Mouse (Mus musculus): ENCODE results near the gene Pnma5. TPM values are rescaled to one million over a fixed set of nuclear protein-coding genes. Genes with fewer than 3 reads are reported as not detected.

Gene Pnma5
- polyA plus RNA-seq, 1 experiment from 2014 or later, result 0.26 TPM

DNA sequence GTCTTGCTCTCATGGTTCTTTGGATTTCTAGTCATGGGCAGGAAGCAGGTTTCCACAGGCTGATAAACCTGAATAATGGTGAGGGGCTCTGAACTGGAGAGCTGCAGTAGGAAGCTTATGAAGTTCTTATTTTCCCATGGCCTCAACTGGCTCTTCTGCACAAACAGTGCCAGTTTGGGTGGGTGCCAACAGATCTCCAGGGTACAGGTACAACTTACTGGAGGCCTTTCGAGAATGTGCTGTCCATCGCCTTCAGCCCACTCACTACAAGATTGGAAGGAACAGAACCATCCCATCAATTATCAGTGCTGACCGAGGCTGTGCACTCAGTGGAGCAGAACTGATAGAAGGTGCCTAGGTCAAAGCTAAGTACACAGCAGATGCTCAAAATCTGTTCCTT lies 48.5 kb downstream of the Pnma5 start:
- Histone ChIP-seq H3K4me1 (ENCODE audit: control insufficient read depth, insufficient read depth, low read length) (no peaks in the 10 kb centered on the region; the same call in 1 of the 2 replicates), H3K4me2 (ENCODE audit: low read depth, low read length) (no peak overlapping the region; the same call in 1 of the 2 replicates), H3K36me3 (ENCODE audit: control insufficient read depth, insufficient read depth, low read length) (no peaks in the 10 kb centered on the region), H3K27ac (replicated peaks; ENCODE audit: low read depth, low read length) (no peak overlapping the region), H3K9me3 (ENCODE audit: control insufficient read depth, low read length) (no peaks in the 10 kb centered on the region), H3K9ac (ENCODE audit: low read depth, low read length) (no peak overlapping the region), H3K27me3 (replicated peaks; ENCODE audit: control insufficient read depth, insufficient read depth, low read length) (no peaks in the 10 kb centered on the region), H3K4me3 (ENCODE audit: low read depth, low read length) (no peak overlapping the region)
- 86% methylated on average over 3 of the region's 3 CpGs for WGBS
- ATAC-seq (ENCODE audit: low read depth), result no peak
- no peak for DNase-seq (ENCODE audit: low spot score)

DNA sequence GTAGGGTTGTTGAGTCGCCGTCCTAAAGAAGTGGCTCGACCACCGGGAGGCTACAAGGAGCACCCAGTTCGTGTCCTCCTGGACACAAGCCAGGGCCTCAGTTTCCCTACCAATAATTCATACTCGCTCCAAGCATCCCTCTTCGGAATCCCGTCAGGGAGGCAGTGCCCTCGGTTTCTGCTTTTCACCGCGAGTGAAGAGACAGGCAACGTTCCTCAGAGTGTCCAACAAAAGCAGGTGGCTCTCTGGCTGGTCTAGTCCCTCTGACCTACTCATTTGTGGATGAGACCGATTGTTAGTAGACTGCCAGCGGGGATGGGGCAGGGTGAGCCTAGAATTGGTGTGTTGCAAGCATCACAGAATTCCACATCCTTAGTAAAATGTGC lies 49.4 kb downstream of the Pnma5 start:
- Histone ChIP-seq H3K27me3 (replicated peaks; ENCODE audit: control insufficient read depth, insufficient read depth, low read length) (no peaks in the 10 kb centered on the region), H3K27ac (replicated peaks; ENCODE audit: low read depth, low read length) (peak overlapping the region; percentile 33; the same call in 1 of the 2 replicates), H3K36me3 (ENCODE audit: control insufficient read depth, insufficient read depth, low read length) (no peaks in the 10 kb centered on the region), H3K4me1 (ENCODE audit: control insufficient read depth, insufficient read depth, low read length) (no peaks in the 10 kb centered on the region; the same call in 1 of the 2 replicates), H3K4me3 (ENCODE audit: low read depth, low read length) (peak overlapping the region; percentile 43), H3K9me3 (ENCODE audit: control insufficient read depth, low read length) (no peaks in the 10 kb centered on the region), H3K4me2 (ENCODE audit: low read depth, low read length) (peak overlapping the region; percentile 63), H3K9ac (ENCODE audit: low read depth, low read length) (peak overlapping the region; percentile 62)
- DNase-seq (ENCODE audit: low spot score), result no peak
- 31% methylated on average over 10 of the region's 14 CpGs for WGBS
- no peak for ATAC-seq (ENCODE audit: low read depth)

DNA sequence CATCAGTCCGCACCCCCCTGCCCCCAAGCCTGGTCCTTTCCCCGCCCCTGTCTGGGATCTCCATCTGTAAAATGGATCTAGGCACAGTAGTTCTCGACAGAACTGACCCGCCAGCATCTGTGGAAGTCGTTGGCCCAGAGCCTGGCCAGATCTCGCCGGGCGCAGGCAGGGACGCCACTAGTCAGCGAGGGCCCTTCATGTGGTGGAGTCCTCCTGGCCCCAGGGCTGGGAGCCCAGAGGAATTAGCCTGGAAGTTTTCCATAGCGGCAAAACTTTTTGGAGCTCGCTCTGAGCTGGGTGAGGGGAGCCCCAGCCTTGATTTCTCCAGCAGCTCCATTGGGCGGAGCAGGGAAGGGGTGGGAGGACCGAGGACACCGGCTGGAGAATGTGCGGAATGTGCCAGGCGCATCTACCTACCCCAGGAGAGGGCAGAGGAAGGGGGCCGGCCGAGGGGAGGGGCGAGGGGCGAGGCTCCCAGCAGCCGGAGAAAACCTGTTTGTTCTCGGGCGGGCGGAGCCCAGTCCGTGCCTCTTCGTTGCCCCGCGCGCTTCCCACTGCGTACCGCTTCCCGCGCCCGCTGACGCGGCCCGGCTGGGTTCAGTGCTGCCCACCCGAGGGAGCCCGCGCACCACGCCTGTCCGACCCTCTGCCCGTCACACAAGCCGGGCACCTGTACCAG lies 49.9 kb downstream of the Pnma5 start, which contains the start of gene Zfp185:
Gene Zfp185, plus strand, starts transcription at position 499 of the 679 bp plus-strand sequence.
- peak within 1 kb of the TSS; percentile 62 for H3K9ac ChIP-seq (ENCODE audit: low read depth, low read length)
- DNase-seq (ENCODE audit: low spot score), result peak; percentile 74
- WGBS, result 18% methylated on average over 8 of the region's 45 CpGs

DNA sequence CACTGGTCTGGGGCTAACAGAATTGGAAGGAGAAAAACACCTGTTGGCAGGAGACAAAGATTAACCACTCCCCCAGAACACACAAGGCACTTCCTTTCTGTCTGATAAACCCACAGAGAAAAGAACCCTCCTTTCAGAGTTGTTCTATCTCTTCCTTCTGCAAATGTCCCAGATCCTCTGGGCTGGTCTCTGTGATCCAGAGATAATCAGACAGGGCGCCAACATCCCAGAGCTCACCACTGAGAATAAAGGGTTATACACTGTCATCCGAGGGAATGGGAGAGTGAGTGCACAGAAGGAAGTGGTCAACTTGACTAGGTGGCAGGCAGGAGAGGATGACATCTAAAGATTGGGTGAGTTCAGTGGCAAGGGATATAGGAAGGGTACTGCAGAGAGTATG lies 51.3 kb downstream of the Pnma5 start:
- H3K27me3 ChIP-seq (replicated peaks; ENCODE audit: control insufficient read depth, insufficient read depth, low read length), result no peaks in the 10 kb centered on the region
- no peaks in the 10 kb centered on the region; the same call in 1 of the 2 replicates for H3K4me1 ChIP-seq (ENCODE audit: control insufficient read depth, insufficient read depth, low read length)
- H3K4me2 ChIP-seq (ENCODE audit: low read depth, low read length), result no peak overlapping the region
- 88% methylated on average over 2 of the region's 2 CpGs for WGBS
- no peaks in the 10 kb centered on the region for H3K9me3 ChIP-seq (ENCODE audit: control insufficient read depth, low read length)
- H3K27ac ChIP-seq (replicated peaks; ENCODE audit: low read depth, low read length), result no peak overlapping the region
- no peak for ATAC-seq (ENCODE audit: low read depth)
- H3K9ac ChIP-seq (ENCODE audit: low read depth, low read length), result no peak overlapping the region
- no peak overlapping the region for H3K4me3 ChIP-seq (ENCODE audit: low read depth, low read length)
- no peak for DNase-seq (ENCODE audit: low spot score)
- H3K36me3 ChIP-seq (ENCODE audit: control insufficient read depth, insufficient read depth, low read length), result no peaks in the 10 kb centered on the region

More for the DNA sequence above, 49.9 kb downstream of the Pnma5 start, which contains the start of gene Zfp185:
- ATAC-seq (ENCODE audit: low read depth), result peak; percentile 91
- Histone ChIP-seq H3K4me3 (ENCODE audit: low read depth, low read length) (peak within 1 kb of the TSS; percentile 43), H3K27me3 (replicated peaks; ENCODE audit: control insufficient read depth, insufficient read depth, low read length) (no peaks in the 10 kb centered on the region), H3K4me1 (ENCODE audit: control insufficient read depth, insufficient read depth, low read length) (no peaks in the 10 kb centered on the region; the same call in 1 of the 2 replicates), H3K27ac (replicated peaks; ENCODE audit: low read depth, low read length) (peak within 1 kb of the TSS; percentile 33; the same call in 1 of the 2 replicates), H3K9me3 (ENCODE audit: control insufficient read depth, low read length) (no peaks in the 10 kb centered on the region), H3K36me3 (ENCODE audit: control insufficient read depth, insufficient read depth, low read length) (no peaks in the 10 kb centered on the region), H3K4me2 (ENCODE audit: low read depth, low read length) (peak within 1 kb of the TSS; percentile 63)

MicroRNAs encoded within 50 kb of the gene (microRNA counts, 519-probe panel; counts per million panel counts)
- microRNA mmu-miR-2137, result 1,381 counts per million, percentile 5 among the panel's probes with 10 or more counts

Small RNA genes within 50 kb of the gene (microRNA-seq; reads per million reads assigned to microRNA genes)
- 2.7 reads per million, percentile 13 among the genes with 10 or more reads in this experiment for gene Mir2137 (ENCODE audit: borderline number of aligned reads)

Other genes starting within 250 kb of the Pnma5 start
- gene Gabrq, start 211.9 kb downstream of the Pnma5 start, polyA plus RNA-seq (2014; fragmentation: Nextera tagmentation; extraction: Ambion mirVana), result 0.07 and 0.24 TPM in 2 replicates
- 79.4 and 84.7 TPM in 2 replicates for gene Cetn2, start 118.7 kb downstream of the Pnma5 start, polyA plus RNA-seq (2014; fragmentation: Nextera tagmentation; extraction: Ambion mirVana)
- gene Nsdhl, start 118.5 kb downstream of the Pnma5 start, polyA plus RNA-seq (2014; fragmentation: Nextera tagmentation; extraction: Ambion mirVana), result 22.5 and 24.8 TPM in 2 replicates
- 25.7 and 28.2 TPM in 2 replicates for gene Zfp185, start 49.8 kb downstream of the Pnma5 start, polyA plus RNA-seq (2014; fragmentation: Nextera tagmentation; extraction: Ambion mirVana)
- 0.11 and 0.12 TPM in 2 replicates for gene Pnma3, start 27.7 kb upstream of the Pnma5 start, polyA plus RNA-seq (2014; fragmentation: Nextera tagmentation; extraction: Ambion mirVana)
- 0.20 and 0.74 TPM in 2 replicates for gene Xlr4a, start 45.4 kb upstream of the Pnma5 start, polyA plus RNA-seq (2014; fragmentation: Nextera tagmentation; extraction: Ambion mirVana)
- 2.0 and 3.6 TPM in 2 replicates for gene Xlr3a, start 60.0 kb upstream of the Pnma5 start, polyA plus RNA-seq (2014; fragmentation: Nextera tagmentation; extraction: Ambion mirVana)
- 0.20 and 0.21 TPM in 2 replicates for gene Gm14685, start 79.9 kb upstream of the Pnma5 start, polyA plus RNA-seq (2014; fragmentation: Nextera tagmentation; extraction: Ambion mirVana)
- gene Xlr5b, start 111.7 kb upstream of the Pnma5 start, polyA plus RNA-seq (2014; fragmentation: Nextera tagmentation; extraction: Ambion mirVana), result 0.24 TPM in 1 of 2 replicates, not detected in the other
- not detected in 2 replicates for gene DXBay18, start 112.3 kb upstream of the Pnma5 start, polyA plus RNA-seq (2014; fragmentation: Nextera tagmentation; extraction: Ambion mirVana)
- gene Spin2d, start 139.9 kb upstream of the Pnma5 start, polyA plus RNA-seq (2014; fragmentation: Nextera tagmentation; extraction: Ambion mirVana), result not detected in 2 replicates
- gene Xlr3b, start 155.1 kb upstream of the Pnma5 start, polyA plus RNA-seq (2014; fragmentation: Nextera tagmentation; extraction: Ambion mirVana), result 8.8 and 23.2 TPM in 2 replicates
- 0.83 and 2.2 TPM in 2 replicates for gene Xlr4b, start 177.2 kb upstream of the Pnma5 start, polyA plus RNA-seq (2014; fragmentation: Nextera tagmentation; extraction: Ambion mirVana)
- 10.6 and 11.1 TPM in 2 replicates for gene F8a, start 191.2 kb upstream of the Pnma5 start, polyA plus RNA-seq (2014; fragmentation: Nextera tagmentation; extraction: Ambion mirVana)
- gene Xlr4c, start 206.0 kb upstream of the Pnma5 start, polyA plus RNA-seq (2014; fragmentation: Nextera tagmentation; extraction: Ambion mirVana), result 0.13 and 0.24 TPM in 2 replicates
- 0.21 and 0.46 TPM in 2 replicates for gene Xlr3c, start 228.3 kb upstream of the Pnma5 start, polyA plus RNA-seq (2014; fragmentation: Nextera tagmentation; extraction: Ambion mirVana)